Mouse (Mus musculus): Measurements from ENCODE around the gene Olfr382.

- no peak for TF ChIP-seq POLR2A (IDR thresholded peaks at IDR 0.05; ENCODE audit: low read depth, low read length)
- TF ChIP-seq CTCF (conservative IDR thresholded peaks at IDR 0.05; ENCODE audit: insufficient read depth, insufficient read length, low read depth, low read length) = no peak
Observed at GRCm38 (mm10) chr11:73517097-73517496, at the start of gene Olfr382.
